Mouse (Mus musculus): ENCODE measurements around the gene Olfr771.

- TF ChIP-seq CTCF (IDR thresholded peaks at IDR 0.05; ENCODE audit: control insufficient read depth, insufficient read depth, insufficient read length), result no peak
- TF ChIP-seq USF1 (IDR thresholded peaks at IDR 0.05; ENCODE audit: low read depth), result no peak
- TF ChIP-seq MYOD1 (IDR thresholded peaks at IDR 0.05; ENCODE audit: control insufficient read depth, insufficient read length, low read depth), result no peak
- TF ChIP-seq MYOG (IDR thresholded peaks at IDR 0.05; ENCODE audit: control insufficient read depth, extremely low read depth, insufficient read length), result no peak
- TF ChIP-seq MAX (IDR thresholded peaks at IDR 0.05), result no peak
- no peak for TF ChIP-seq CEBPB (IDR thresholded peaks at IDR 0.05; ENCODE audit: low read depth)
- TF ChIP-seq FOSL1 (IDR thresholded peaks at IDR 0.05; ENCODE audit: insufficient read depth, low read length, poor library complexity, severe bottlenecking), result no peak
Observed at GRCm38 (mm10) chr10:129117761-129118160, 46.8 kb downstream of the Olfr771 start, which contains the start of gene Olfr769.

Measured in C2C12 (cell line).